Mouse (Mus musculus) lung, postnatal 4 days (tissue): ENCODE data around the gene Rpgrip1.

Experiments used
- DNase-seq, 2 experiments: peaks; one replicate each; pipeline ENCODE4 v3.0.0; 2021

Rpgrip1 gene

GRCm38 (mm10) chr14:52198141-52198540, 87.6 kb downstream of the Rpgrip1 start:
- DNase-seq, result no peak

DNA sequence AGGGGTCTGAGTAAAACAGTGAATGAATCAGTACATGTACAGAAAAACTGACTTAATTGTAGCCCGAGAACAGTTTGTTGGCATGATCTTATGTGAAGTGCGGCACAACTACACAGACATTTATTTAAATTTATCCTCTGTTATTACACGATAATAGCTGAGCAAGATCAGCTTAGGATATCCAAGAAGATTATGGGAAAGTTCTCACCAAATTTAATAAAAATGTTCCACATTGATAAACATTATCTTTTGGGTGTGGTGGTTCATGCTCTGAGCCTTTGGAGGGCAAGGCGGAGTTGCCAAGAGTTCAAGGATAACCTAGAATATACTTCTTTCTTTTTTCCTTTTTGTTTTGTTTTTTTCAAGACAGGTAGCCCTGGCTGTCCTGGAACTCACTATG, 88.9 kb downstream of the Rpgrip1 start:
- DNase-seq, result no peak
